ENCODE assay signal across 14 mouse cellular contexts in the genomic region with DNA sequence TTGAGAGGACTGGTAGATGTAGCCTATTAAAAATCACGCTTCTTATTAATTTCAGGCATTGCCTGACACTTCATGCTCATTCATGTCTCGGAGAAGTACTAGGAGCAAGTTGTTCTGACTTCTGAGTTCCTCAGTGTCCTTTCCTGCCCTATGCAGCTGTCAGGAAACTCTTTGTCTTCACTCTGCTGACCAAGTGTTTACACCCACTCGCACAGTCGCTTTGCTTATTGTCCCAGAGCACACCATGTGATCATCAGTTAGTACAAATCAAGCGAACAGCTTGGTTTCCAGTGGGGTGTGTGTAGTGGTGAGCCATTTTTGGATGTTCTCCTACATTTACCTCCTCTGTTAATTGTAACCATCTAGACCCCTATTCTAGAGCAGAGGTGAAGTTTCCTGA. TPM values are rescaled to one million over a fixed set of nuclear protein-coding genes. Genes with fewer than 3 reads are reported as not detected.
A peak's percentile ranks its signal among the peaks of the same experiment; 100 is the strongest.
DNase-seq lines count a peak whose midpoint lies in the region; ATAC-seq and TF ChIP-seq lines count a peak whose summit lies in the region.
"Had no signal": no experiment of that assay in that cellular context is flagged by ENCODE, and none has a peak within 500 bp of the region (broad histone marks: within the 10 kb centered on the region; RNA-seq: fewer than 3 reads in every experiment).

No protein-coding gene starts in this region.

- H3K4me1 ChIP-seq in hindbrain, embryonic 16.5 days (ENCODE audit: control insufficient read depth, insufficient read depth, low read depth, low read length): no peaks in the 10 kb centered on the region; the same call in 1 of the 2 replicates
- H3K4me1 ChIP-seq in hindbrain, embryonic 11.5 days (replicated peaks; ENCODE audit: control insufficient read depth, insufficient read depth, low read length): no peaks in the 10 kb centered on the region
- peaks cover 31% of the 10 kb centered on the region for H3K4me1 ChIP-seq in spleen, adult 2 months (ENCODE audit: control insufficient read depth, insufficient read depth, insufficient read length)

- TF ChIP-seq POLR2A in spleen, adult 2 months (IDR thresholded peaks at IDR 0.05; ENCODE audit: low read depth, low read length): no peak; the same call in 1 of the 2 replicates

- TF ChIP-seq CTCF in spleen, adult 2 months (IDR thresholded peaks at IDR 0.05; ENCODE audit: extremely low read depth, insufficient read depth, insufficient read length, insufficient replicate concordance): no peak

- no peaks in the 10 kb centered on the region for H3K36me3 ChIP-seq in hindbrain, embryonic 16.5 days (ENCODE audit: control insufficient read depth, insufficient read depth, low read length)
- no peaks in the 10 kb centered on the region for H3K36me3 ChIP-seq in hindbrain, embryonic 11.5 days (ENCODE audit: control insufficient read depth, insufficient read depth, low read length)
- H3K36me3 ChIP-seq in spleen, adult 2 months (ENCODE audit: control insufficient read depth, insufficient read depth, low read length): peaks cover 5% of the 10 kb centered on the region
- H3K36me3 ChIP-seq: hindbrain, embryonic 15.5 days had no signal

- ATAC-seq in hindbrain, embryonic 16.5 days: 0 out of 2 replicates have a peak, but pooled peaks have one; percentile 20
- ATAC-seq in hindbrain, embryonic 11.5 days (ENCODE audit: low FRiP score): no peak

- 70% methylated on average over 5 of the region's 5 CpGs for WGBS in hindbrain, embryonic 16.5 days
- 83% methylated on average over 5 of the region's 5 CpGs for WGBS in hindbrain, embryonic 11.5 days
- 37% methylated on average over 5 of the region's 5 CpGs for WGBS in spleen, adult 2 months

- H3K27ac ChIP-seq in hindbrain, embryonic 16.5 days (ENCODE audit: low read depth, low read length): no peak overlapping the region
- H3K27ac ChIP-seq in hindbrain, embryonic 11.5 days (ENCODE audit: low read depth, low read length): no peak overlapping the region
- peak overlapping the region; percentile 53; the same call in 1 of the 2 replicates for H3K27ac ChIP-seq in spleen, adult 2 months (ENCODE audit: insufficient read depth, low read length)
- H3K27ac ChIP-seq: embryonic facial prominence, embryonic 13.5 days; heart, embryonic 13.5 days; hindbrain, embryonic 15.5 days; liver, embryonic 13.5 days had no signal

- H3K9ac ChIP-seq in hindbrain, embryonic 16.5 days (ENCODE audit: low read depth, low read length): no peak overlapping the region
- H3K9ac ChIP-seq in hindbrain, embryonic 11.5 days (ENCODE audit: low read depth, low read length): no peak overlapping the region
- H3K9ac ChIP-seq: embryonic facial prominence, embryonic 13.5 days; heart, embryonic 13.5 days; hindbrain, embryonic 15.5 days; liver, embryonic 13.5 days had no signal

- H3K4me3 ChIP-seq in hindbrain, embryonic 16.5 days (ENCODE audit: low read length): no peak overlapping the region
- no peak overlapping the region for H3K4me3 ChIP-seq in hindbrain, embryonic 11.5 days (ENCODE audit: low read depth, low read length)
- no peak overlapping the region for H3K4me3 ChIP-seq in spleen, adult 2 months (ENCODE audit: extremely low read depth, insufficient read depth, insufficient read length)
- H3K4me3 ChIP-seq: embryonic facial prominence, embryonic 13.5 days; heart, embryonic 13.5 days; hindbrain, embryonic 15.5 days; liver, embryonic 13.5 days had no signal

- H3K4me2 ChIP-seq in hindbrain, embryonic 16.5 days (ENCODE audit: low read length): no peak overlapping the region
- H3K4me2 ChIP-seq in hindbrain, embryonic 11.5 days (replicated peaks; ENCODE audit: low read depth, low read length): no peak overlapping the region
- H3K4me2 ChIP-seq: embryonic facial prominence, embryonic 13.5 days; heart, embryonic 13.5 days; hindbrain, embryonic 15.5 days; liver, embryonic 13.5 days; midbrain, embryonic 11.5 days had no signal

- H3K9me3 ChIP-seq in hindbrain, embryonic 16.5 days (ENCODE audit: control insufficient read depth, low read length): no peaks in the 10 kb centered on the region
- H3K9me3 ChIP-seq in hindbrain, embryonic 11.5 days (ENCODE audit: control insufficient read depth, low read length): no peaks in the 10 kb centered on the region
- H3K9me3 ChIP-seq: embryonic facial prominence, embryonic 13.5 days; heart, embryonic 13.5 days; hindbrain, embryonic 15.5 days; liver, embryonic 13.5 days had no signal

- H3K27me3 ChIP-seq in hindbrain, embryonic 16.5 days (replicated peaks; ENCODE audit: control insufficient read depth, insufficient read depth, low read length): no peaks in the 10 kb centered on the region
- H3K27me3 ChIP-seq in hindbrain, embryonic 11.5 days (ENCODE audit: control insufficient read depth, insufficient read depth, low read length): no peaks in the 10 kb centered on the region
- H3K27me3 ChIP-seq in spleen, adult 2 months (ENCODE audit: control insufficient read depth, insufficient read depth, low read length): no peaks in the 10 kb centered on the region
- H3K27me3 ChIP-seq: embryonic facial prominence, embryonic 13.5 days; heart, embryonic 13.5 days; hindbrain, embryonic 15.5 days; liver, embryonic 13.5 days had no signal

- no peak for DNase-seq in hindbrain, embryonic 11.5 days (ENCODE audit: low spot score)
- peak; percentile 45 to 59 for DNase-seq in spleen, adult 2 months (ENCODE audit: low read depth in 1 of 2, low spot score in 2 of 2)
- no peak for DNase-seq in spleen, postnatal 4 days (ENCODE audit: low spot score in 2 of 2)
- DNase-seq in kidney, postnatal 14 days: peak; percentile 45
- peak; percentile 58 for DNase-seq in skeletal muscle tissue, adult 2 months (ENCODE audit: low read depth, low spot score)
- DNase-seq in right cerebral cortex, postnatal 36 days (ENCODE audit: low spot score in 2 of 2): no peak
- DNase-seq in cerebellum, postnatal 10 days: no peak
- DNase-seq: cerebellum, postnatal 36 days; liver, embryonic 13.5 days had no signal

RNA-seq across cellular contexts. Expression of gene Mdfic, which starts 25.4 kb away (rescaled TPM):
- polyA plus RNA-seq in hindbrain, embryonic 16.5 days (2015; fragmentation: Nextera tagmentation; extraction: Ambion mirVana): 1.2 and 2.0 TPM in 2 replicates
- polyA plus RNA-seq in hindbrain, embryonic 11.5 days (2014; fragmentation: Nextera tagmentation; extraction: Ambion mirVana): 4.8 and 5.4 TPM in 2 replicates
- 6.0 and 8.2 TPM in 2 replicates for polyA plus RNA-seq in spleen, adult 2 months (2012; rRNA removed)

Comparison
In these comparisons a context has a peak if more than half of its experiments do, and no peak if none do; other contexts are left out.
1. DNase-seq: peak in spleen, adult 2 months (2 of 2), kidney, postnatal 14 days (single experiment) and skeletal muscle tissue, adult 2 months (single experiment); none in hindbrain, embryonic 11.5 days (single experiment), spleen, postnatal 4 days (0 of 2), right cerebral cortex, postnatal 36 days (0 of 2) and cerebellum, postnatal 10 days (0 of 2).